Mouse (Mus musculus) forebrain, embryonic 11.5 days (tissue): ENCODE measurements around the gene Tbl2. TPM values are rescaled to one million over a fixed set of nuclear protein-coding genes. Genes with fewer than 3 reads are reported as not detected.

ENCODE experiments used
- ATAC-seq: fragments of 200-750 bp; cut with Nextera tagmentation; replicated peaks from 2 replicates; pipeline ENCODE4 v1.8.0; 2017; ENCODE audit warnings: moderate TSS enrichment; ENCODE audit not compliant: low FRiP score
- DNase-seq: peaks from one replicate; pipeline ENCODE4 v3.0.0-alpha.2; 2017; ENCODE audit warnings: low spot score
- H3K27ac ChIP-seq: fragments of 300-500 bp; sonication (generic); 2 replicates; pipeline ENCODE4 v1.5.1; 2014; ENCODE audit warnings: low read depth, low read length
- H3K27me3 ChIP-seq: fragments of 300-500 bp; sonication (generic); 2 replicates; pipeline ENCODE4 v1.6.1; 2014; ENCODE audit warnings: mild to moderate bottlenecking, low read length, mixed read lengths; ENCODE audit not compliant: control insufficient read depth, insufficient read depth
- H3K36me3 ChIP-seq: fragments of 300-500 bp; sonication (generic); 2 replicates; pipeline ENCODE4 v1.6.1; 2014; ENCODE audit warnings: mild to moderate bottlenecking, low read length, moderate library complexity, mixed read lengths; ENCODE audit not compliant: control insufficient read depth, insufficient read depth
- H3K4me1 ChIP-seq: fragments of 300-500 bp; sonication (generic); replicated peaks from 2 replicates; pipeline ENCODE4 v1.6.1; 2014; ENCODE audit warnings: low read length, mixed read lengths; ENCODE audit not compliant: control insufficient read depth, insufficient read depth
- H3K4me2 ChIP-seq: fragments of 300-500 bp; sonication (generic); 2 replicates; pipeline ENCODE4 v1.6.1; 2014; ENCODE audit warnings: low read depth, mild to moderate bottlenecking, low read length, moderate library complexity, mixed read lengths; ENCODE audit not compliant: severe bottlenecking
- H3K4me3 ChIP-seq: fragments of 300-500 bp; sonication (generic); 2 replicates; pipeline ENCODE4 v1.5.1; 2014; ENCODE audit warnings: low read depth, low read length
- H3K9ac ChIP-seq: fragments of 300-500 bp; sonication (generic); 2 replicates; pipeline ENCODE4 v1.6.1; 2014; ENCODE audit warnings: low read length
- H3K9me3 ChIP-seq: fragments of 300-500 bp; sonication (generic); 2 replicates; pipeline ENCODE4 v1.6.1; 2016; ENCODE audit warnings: low read length, mixed read lengths; ENCODE audit not compliant: control insufficient read depth
- WGBS: fragments of 180-500 bp; shearing (Covaris S2); extraction: QIAGEN DNeasy Blood & Tissue Kit; methylation state at CpG from one replicate; pipeline ENCODE4 v1.1.7; 2014; 5-methylcytosine and 5-hydroxymethylcytosine counted together
- polyA plus RNA-seq: library from polyadenylated mRNA; unstranded; fragments of >200 nt; fragmentation: Nextera tagmentation; extraction: Ambion mirVana; gene quantifications from 2 replicates; pipeline ENCODE4 v1.2.1, GENCODE M21; 2014

Gene Tbl2
- 24.5 and 25.8 TPM in 2 replicates for polyA plus RNA-seq

DNA sequence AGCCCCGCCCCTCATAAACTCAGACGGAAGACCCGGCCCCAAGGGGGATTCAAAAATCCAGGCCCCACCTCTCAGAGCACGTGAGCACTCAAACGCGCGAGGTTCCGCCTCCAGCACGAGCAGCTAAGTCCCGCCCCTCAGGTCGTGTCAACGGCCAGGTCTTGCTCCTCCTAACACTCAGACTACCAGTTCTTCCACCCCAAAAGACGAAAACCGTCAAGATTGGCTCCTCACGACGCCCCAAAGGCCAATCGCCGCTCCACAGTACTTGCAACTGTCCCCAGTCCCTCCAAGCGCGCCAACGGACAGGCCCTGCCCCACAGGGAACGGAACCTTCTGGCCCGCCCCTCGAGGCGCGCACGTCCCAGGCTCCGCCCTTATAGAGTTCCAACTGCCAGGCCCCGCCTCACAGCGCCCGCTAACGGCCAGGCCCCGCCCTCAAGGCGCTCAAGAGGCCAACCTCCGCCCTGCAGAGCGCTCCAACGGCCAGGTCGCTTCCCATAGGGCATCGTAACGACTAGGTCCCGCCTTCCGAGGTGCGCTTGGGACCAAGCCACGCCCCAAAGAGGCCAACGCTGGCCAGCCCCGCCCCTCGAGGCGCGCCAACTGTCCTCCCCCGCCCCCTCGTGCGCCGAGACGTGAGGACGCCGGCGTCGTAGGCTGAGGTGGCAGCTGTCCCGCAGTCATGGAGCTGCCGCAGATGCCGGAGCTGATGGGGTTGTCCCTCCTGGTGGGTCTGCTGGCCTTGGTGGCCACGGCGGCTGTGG is at the start of gene Tbl2:
Gene Tbl2, plus strand, starts transcription at position 605 of the 767 bp plus-strand sequence.
- DNase-seq (peak; percentile 100), ATAC-seq (peak; percentile 97)
- Histone ChIP-seq H3K27ac (peak within 1 kb of the TSS; percentile 80), H3K9me3 (no peaks in the 10 kb centered on the region), H3K4me1 (peaks cover 7% of the 10 kb centered on the region; the same call in 1 of the 2 replicates), H3K9ac (peak within 1 kb of the TSS; percentile 76), H3K27me3 (no peaks in the 10 kb centered on the region), H3K36me3 (no peaks in the 10 kb centered on the region; the same call in 1 of the 2 replicates), H3K4me2 (peak within 1 kb of the TSS; percentile 64), H3K4me3 (peak within 1 kb of the TSS; percentile 72)
- WGBS: under 1% methylated on average over 63 of the region's 63 CpGs

DNA sequence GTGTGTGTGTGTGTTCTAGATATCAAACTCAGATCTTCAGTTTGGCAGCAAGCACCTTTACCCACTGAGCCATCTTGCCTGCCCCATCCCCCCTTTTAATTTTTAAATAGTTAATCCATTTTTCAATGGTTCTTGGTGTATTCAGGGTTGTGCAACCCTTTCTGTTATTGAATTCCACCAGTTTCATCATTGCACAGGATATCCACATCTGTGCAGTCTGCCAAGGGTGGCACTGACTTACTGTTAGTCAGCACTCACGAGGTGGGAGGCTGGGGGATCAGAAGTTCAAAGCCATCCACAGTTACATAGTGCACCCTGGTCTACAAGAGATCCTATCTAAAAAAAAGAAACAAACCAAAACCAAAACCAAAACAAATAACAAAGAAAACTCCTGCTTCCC is 48.5 kb upstream of the Tbl2 start:
- H3K9ac ChIP-seq: no peak overlapping the region
- no peaks in the 10 kb centered on the region for H3K9me3 ChIP-seq
- DNase-seq (no peak), ATAC-seq (no peak)
- no peak overlapping the region for H3K27ac ChIP-seq
- H3K4me1 ChIP-seq: no peaks in the 10 kb centered on the region
- peaks cover 3% of the 10 kb centered on the region; the same call in 1 of the 2 replicates for H3K27me3 ChIP-seq
- no peak overlapping the region for H3K4me2 ChIP-seq
- 80% methylated on average over 1 of the region's 1 CpGs for WGBS
- H3K4me3 ChIP-seq: no peak overlapping the region
- no peaks in the 10 kb centered on the region for H3K36me3 ChIP-seq

DNA sequence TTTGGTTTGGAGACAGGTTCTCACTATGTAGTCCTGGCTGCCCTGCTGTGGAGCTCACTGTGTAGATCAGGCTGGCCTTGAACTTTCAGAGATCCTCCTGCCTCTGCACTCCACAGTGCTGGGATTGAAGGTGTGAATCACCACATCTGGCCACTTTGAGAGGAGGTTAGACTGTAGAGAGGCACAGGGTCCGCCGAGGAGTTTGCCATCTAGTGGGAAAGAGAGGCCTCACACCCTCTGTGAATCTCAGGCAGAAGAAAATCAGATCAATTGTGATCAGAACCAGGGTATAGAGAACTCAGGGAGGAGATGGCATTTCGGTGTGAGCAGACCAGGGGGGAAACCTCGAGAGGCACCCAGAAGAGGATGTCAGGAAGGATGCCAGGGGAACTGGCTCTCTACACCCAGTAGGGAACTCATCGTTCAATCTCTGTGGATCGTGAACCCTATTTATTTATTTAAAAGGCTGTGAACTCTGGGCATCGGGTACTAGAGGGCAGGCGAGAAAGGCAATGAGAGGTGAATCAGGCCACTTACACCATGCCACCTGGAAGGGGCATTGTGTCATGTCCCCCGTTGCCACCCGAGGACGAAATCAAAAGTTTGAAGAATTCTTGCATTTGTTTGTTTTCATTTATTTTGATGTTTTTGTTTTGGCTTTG is 45.3 kb upstream of the Tbl2 start:
- 67% methylated on average over 11 of the region's 11 CpGs for WGBS
- Histone ChIP-seq H3K4me1 (peaks cover 8% of the 10 kb centered on the region; the same call in 1 of the 2 replicates), H3K9me3 (no peaks in the 10 kb centered on the region), H3K9ac (no peak overlapping the region), H3K4me2 (no peak overlapping the region), H3K4me3 (no peak overlapping the region), H3K36me3 (no peaks in the 10 kb centered on the region), H3K27ac (no peak overlapping the region), H3K27me3 (peaks cover 29% of the 10 kb centered on the region)
- no peak for DNase-seq
- ATAC-seq: no peak

DNA sequence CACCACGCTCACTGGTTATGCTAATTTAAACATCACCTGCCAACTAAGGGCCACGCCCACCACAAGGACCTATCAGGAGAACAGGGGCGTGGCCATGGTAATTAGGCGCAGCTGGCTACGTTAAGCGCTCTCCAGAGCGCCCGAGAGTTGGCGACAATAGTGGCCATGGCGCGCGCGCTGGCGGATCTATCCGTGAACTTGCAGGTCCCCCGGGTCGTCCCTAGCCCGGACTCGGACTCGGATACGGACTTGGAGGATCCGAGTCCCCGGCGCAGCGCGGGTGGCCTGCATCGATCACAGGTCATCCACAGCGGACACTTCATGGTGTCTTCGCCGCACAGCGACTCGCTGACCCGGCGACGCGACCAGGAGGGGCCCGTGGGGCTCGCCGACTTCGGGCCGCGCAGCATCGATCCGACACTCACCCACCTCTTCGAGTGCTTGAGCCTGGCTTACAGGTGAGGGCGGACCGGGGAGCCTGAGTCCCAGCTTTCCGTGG is 42.6 kb upstream of the Tbl2 start:
- H3K27ac ChIP-seq: no peak overlapping the region
- WGBS: under 1% methylated on average over 42 of the region's 48 CpGs

DNA sequence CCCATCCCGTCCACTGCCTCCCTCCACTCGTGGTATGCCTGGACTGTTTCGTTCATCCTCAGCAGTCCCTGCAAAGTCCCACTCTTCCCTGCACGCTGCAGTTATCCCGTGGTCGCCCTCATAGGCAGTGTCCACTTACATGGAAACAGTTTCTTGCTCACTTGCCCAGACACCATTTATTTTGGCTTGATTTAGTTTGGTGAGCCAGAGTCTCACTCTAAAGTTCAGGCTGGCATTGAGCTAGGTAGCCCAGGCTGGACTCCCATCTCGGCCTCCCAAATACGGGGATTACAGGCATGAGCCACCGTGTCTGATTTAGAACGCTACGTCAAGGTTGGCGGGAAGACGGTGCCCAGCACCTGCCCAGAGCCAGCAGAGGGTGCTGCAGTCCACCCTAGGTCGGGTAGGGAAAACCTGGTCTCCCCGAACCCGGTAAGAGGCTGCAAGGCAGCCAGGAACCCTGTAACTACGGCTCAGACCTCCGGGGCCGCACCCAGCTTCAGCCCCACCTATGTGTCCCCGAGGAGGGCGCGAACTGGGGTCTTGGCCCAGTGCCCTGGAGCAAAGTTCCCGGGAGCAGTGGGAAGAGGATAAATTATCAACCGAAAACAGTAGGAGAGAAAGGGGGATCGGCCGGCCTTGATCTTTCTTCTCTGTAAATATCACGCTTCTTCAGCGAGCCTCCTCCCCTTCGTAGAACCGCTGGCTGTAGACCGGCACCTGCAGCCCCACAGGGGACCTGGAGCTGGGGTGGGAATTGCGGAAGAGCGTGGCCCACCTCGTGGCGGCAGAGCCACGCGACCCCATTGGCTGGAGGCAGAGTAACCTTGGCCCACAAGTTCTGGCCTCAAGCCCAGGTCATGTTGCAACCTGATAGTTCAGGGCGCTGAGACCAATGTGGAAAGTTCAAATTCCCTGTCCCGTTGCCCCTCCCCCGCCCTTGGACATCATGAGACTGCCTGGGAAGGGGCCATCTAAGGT is 41.6 kb upstream of the Tbl2 start:
- H3K4me3 ChIP-seq: peak overlapping the region; percentile 46
- 0 out of 2 replicates have a peak, but pooled peaks have one; percentile 15 for ATAC-seq
- 13% methylated on average over 40 of the region's 40 CpGs for WGBS
- no peak overlapping the region for H3K27ac ChIP-seq
- H3K9ac ChIP-seq: peak overlapping the region; percentile 52
- peak overlapping the region; percentile 88 for H3K4me2 ChIP-seq
- no peaks in the 10 kb centered on the region for H3K9me3 ChIP-seq
- peaks cover 30% of the 10 kb centered on the region for H3K27me3 ChIP-seq
- H3K36me3 ChIP-seq: no peaks in the 10 kb centered on the region
- peak; percentile 74 for DNase-seq
- H3K4me1 ChIP-seq: peaks cover 8% of the 10 kb centered on the region; the same call in 1 of the 2 replicates

More for the DNA sequence above, 42.6 kb upstream of the Tbl2 start:
- Histone ChIP-seq H3K36me3 (no peaks in the 10 kb centered on the region), H3K4me3 (peak overlapping the region; percentile 46), H3K9ac (peak overlapping the region; percentile 52), H3K4me2 (peak overlapping the region; percentile 88), H3K4me1 (peaks cover 8% of the 10 kb centered on the region; the same call in 1 of the 2 replicates), H3K27me3 (peaks cover 30% of the 10 kb centered on the region), H3K9me3 (no peaks in the 10 kb centered on the region)
- DNase-seq: peak; percentile 89
- ATAC-seq: peak; percentile 90

DNA sequence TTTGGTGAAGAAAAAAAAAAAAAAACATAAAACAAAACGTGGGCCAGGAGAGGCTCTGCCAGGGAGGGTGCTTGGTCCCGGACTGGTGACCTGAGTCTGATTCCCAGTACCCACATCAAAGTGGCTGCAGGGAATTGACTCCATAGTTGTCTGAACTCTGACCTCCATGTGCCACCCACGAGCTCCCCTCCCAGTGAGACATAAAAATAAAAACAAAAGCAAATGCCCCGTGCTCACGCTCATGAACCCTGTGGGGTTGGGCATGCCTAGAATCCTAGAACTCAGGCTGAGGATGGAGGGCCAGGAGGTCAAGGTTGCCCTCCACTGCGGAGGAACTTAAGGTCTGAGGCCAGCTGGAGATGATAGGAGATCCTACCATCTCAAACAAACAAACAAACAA is 40.4 kb upstream of the Tbl2 start:
- no peaks in the 10 kb centered on the region for H3K9me3 ChIP-seq
- peaks cover 8% of the 10 kb centered on the region; the same call in 1 of the 2 replicates for H3K4me1 ChIP-seq
- H3K9ac ChIP-seq: no peak overlapping the region
- H3K36me3 ChIP-seq: no peaks in the 10 kb centered on the region
- peaks cover 30% of the 10 kb centered on the region for H3K27me3 ChIP-seq
- no peak for ATAC-seq
- DNase-seq: no peak
- no peak overlapping the region for H3K4me3 ChIP-seq
- H3K27ac ChIP-seq: no peak overlapping the region
- no peak overlapping the region for H3K4me2 ChIP-seq
- 61% methylated on average over 6 of the region's 6 CpGs for WGBS

DNA sequence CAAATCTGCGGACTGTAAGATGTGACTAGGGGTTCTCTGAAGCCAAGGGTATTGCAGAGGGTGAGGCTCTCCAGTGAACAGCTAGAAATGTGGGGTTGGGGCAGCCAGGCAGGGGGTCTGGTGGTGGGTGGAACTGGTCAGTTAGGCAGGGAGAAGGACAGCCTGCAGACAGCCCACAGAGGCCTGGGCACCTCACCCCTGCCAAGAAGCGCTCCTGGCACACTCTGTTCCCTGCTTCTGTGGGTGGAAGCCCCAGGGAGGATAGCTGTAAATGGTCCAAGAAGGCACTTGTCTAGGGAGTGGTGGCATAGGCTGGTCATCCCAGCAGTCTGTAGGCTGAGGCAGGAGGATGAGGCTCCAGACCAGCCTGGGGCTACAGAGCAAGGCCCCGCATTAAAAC is 40.0 kb upstream of the Tbl2 start:
- DNase-seq (no peak), ATAC-seq (no peak)
- Histone ChIP-seq H3K27me3 (peaks cover 30% of the 10 kb centered on the region), H3K4me1 (peaks cover 8% of the 10 kb centered on the region; the same call in 1 of the 2 replicates), H3K36me3 (no peaks in the 10 kb centered on the region), H3K27ac (no peak overlapping the region), H3K4me3 (no peak overlapping the region), H3K4me2 (no peak overlapping the region), H3K9ac (no peak overlapping the region), H3K9me3 (no peaks in the 10 kb centered on the region)
- 88% methylated on average over 3 of the region's 3 CpGs for WGBS

DNA sequence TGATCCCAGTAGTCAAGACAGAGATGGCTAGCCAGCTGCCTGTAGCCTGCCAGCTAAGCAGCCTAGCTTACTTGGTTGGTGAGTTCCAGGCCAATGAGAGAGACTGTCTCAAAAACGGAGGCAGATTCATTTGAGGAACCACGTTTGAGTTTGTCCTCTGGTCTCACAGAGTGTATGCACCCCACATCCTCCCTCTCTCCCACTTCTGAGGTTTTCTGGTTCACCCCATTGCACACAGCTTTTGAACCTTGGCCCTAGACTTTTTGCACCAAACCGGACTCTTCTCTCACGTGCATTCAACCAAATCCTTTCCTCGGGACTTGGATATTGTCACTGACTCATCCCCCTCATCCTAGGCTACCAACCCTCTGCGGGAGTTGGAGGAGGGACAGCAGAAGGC is 39.5 kb upstream of the Tbl2 start:
- no peaks in the 10 kb centered on the region for H3K36me3 ChIP-seq
- no peak overlapping the region for H3K9ac ChIP-seq
- whole genome bisulfite sequencing: 70% methylated on average over 6 of the region's 6 CpGs
- H3K27ac ChIP-seq: no peak overlapping the region
- H3K9me3 ChIP-seq: no peaks in the 10 kb centered on the region
- peaks cover 30% of the 10 kb centered on the region for H3K27me3 ChIP-seq
- DNase-seq (no peak), ATAC-seq (no peak)
- H3K4me1 ChIP-seq: peaks cover 8% of the 10 kb centered on the region; the same call in 1 of the 2 replicates
- H3K4me3 ChIP-seq: no peak overlapping the region
- no peak overlapping the region for H3K4me2 ChIP-seq
